Mouse (Mus musculus): Measurements from ENCODE around the gene Smad9. TPM values are rescaled to one million over a fixed set of nuclear protein-coding genes. Genes with fewer than 3 reads are reported as not detected.

Gene Smad9
- 1.6 and 2.1 TPM in 2 replicates for polyA plus RNA-seq (2012; rRNA removed)

DNA sequence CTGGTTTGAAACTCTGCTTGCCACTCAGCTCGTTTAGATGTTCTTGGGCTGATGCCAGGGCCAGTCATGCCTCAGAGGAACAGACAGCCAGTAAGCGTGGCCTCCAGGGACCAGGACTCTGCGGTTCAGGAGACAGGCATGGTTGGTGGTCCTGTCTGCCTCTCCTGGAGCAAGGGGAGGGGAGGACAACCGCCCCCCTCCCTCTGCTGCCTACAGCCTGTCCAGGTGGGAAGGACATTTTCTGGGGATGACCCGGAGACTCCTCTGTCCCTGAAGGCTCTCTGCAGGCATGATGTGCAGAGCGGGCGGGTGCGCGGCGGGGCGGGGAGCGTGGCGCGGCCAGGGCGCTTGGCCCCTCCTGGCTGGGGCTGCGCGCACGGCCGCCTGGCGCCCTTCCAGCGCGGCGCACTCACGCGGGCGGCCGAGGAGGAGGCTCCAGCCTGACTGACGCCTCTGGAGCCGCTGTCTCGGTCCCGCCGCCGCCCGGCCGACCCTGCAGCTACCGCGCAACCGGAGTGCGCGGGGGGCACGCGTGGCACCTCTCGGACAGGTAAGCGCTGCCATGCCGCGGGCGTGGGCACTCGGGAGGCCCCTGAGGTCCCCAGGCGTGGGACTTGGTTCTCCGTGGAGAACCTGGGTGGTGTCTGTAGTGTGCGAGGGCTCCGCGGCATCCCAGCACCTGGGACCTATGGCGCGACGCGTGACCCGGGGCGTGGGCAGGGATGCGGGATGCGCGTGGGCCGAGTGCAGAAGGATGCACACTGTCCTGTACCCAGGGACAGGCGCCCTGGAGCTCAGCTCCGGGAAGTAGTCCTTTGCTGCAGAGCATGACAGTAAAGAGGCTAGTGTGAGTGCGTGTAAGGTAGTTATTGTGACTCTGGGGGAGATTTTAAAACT is at the start of gene Smad9:
TSS of gene Smad9 (plus strand) at position 438 of the 897 bp plus-strand sequence.

GRCm38 (mm10) chr3:54714253-54714652 is 41.1 kb upstream of the Smad9 start, which contains the start of gene Gm21958:
Gm21958 (minus strand) TSS chr3:54714353.

GRCm38 (mm10) chr3:54735247-54736046 is 19.9 kb upstream of the Smad9 start, which contains the start of the genes Exosc8 and Alg5:
Exosc8 (minus strand) TSS chr3:54735393.
Alg5 (plus strand) TSS chr3:54735539.

DNA sequence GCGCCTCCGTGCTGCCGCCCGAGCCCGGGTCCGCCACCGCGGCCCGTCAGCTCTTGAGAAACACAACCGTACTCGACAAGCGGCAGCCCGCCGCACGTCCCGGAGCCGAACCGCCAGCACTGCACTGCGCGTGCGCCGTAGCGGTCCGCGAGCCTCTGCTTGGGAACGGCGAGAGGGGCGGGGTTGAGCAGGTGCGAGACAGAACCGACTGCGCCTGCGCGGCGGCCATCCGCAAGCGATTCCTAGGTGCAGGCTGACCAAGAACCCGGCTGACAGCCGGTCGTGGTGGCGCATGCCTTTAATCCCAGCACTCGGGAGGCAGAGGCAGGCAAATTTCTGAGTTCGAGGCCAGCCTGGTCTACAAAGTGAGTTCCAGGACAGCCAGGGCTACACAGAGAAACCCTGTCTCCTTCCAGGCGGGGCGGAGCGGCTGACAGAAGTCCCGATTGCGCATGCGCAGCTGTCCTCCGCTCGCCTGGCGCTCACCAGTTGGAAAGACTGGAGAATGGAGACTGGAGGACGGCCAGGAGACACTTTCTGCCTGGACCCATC is 52.4 kb downstream of the Smad9 start, which contains the start of gene Rfxap:
TSS of gene Rfxap (minus strand) at position 126 of the 552 bp plus-strand sequence.

Other genes starting within 250 kb of the Smad9 start
- gene Supt20, start 62.8 kb upstream of the Smad9 start, polyA plus RNA-seq (2012; rRNA removed), result 13.3 and 18.4 TPM in 2 replicates
- gene Gm21958, start 41.2 kb upstream of the Smad9 start, polyA plus RNA-seq (2012; rRNA removed), result not detected in 2 replicates
- 2.1 TPM in 2 replicates for gene Exosc8, start 20.2 kb upstream of the Smad9 start, polyA plus RNA-seq (2012; rRNA removed)
- 4.0 and 5.0 TPM in 2 replicates for gene Alg5, start 20.0 kb upstream of the Smad9 start, polyA plus RNA-seq (2012; rRNA removed)
- 5.1 and 10.2 TPM in 2 replicates for gene Rfxap, start 52.2 kb downstream of the Smad9 start, polyA plus RNA-seq (2012; rRNA removed)
- gene Sertm1, start 160.3 kb downstream of the Smad9 start, polyA plus RNA-seq (2012; rRNA removed), result 0.06 and 0.09 TPM in 2 replicates

All from stomach, adult 2 months (tissue).